Mouse (Mus musculus) frontal cortex, postnatal 14 days (tissue): Measurements from ENCODE around the gene Ric1.

ENCODE experiments used
- DNase-seq, 2 experiments: peaks; one replicate each; pipeline ENCODE4 v3.0.0; 2022; ENCODE audit warnings: low spot score in 2 of 2

Ric1 gene

DNA sequence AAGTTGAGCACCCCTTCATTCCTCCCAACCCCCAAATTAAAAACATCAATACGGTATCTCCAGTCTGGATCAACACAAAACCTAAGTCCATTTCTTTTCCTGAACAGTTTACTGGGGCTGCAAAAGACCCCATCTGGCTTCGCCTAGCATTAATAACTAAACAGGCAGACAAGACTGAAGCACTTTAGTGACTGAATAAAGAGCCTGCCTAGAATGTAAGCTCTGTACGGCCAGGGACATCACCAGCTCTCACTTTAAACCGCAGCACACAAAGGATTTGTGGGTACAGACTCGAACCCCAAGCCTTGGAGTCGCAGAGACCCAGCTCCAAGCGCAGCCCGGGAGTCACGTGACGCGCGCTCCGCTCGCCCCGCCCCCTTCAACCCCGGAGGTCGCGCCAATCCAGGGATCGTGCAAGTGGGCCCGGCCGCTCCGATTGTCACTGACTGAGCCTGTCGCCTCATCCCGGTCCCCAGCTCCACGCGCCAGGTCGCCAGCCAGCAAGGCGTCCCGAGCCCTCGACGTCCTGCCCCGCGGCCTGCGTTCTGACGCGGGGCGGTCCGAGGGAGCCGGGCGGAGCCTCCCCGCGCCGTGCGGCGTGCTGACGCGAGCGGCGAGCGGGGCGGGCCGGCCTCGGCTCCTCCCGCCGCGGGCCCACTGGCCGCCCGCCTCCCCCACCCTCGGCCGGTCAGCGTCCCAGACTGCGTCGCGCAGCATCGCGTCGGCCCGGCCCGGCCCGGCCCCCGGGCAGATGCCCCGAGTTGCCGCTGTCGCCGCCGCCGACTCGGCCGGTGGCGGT is at the start of gene Ric1:
Gene Ric1 (plus strand): TSS at position 646 of the 799 bp plus-strand sequence.
- DNase-seq, result peak; percentile 80 to 81

DNA sequence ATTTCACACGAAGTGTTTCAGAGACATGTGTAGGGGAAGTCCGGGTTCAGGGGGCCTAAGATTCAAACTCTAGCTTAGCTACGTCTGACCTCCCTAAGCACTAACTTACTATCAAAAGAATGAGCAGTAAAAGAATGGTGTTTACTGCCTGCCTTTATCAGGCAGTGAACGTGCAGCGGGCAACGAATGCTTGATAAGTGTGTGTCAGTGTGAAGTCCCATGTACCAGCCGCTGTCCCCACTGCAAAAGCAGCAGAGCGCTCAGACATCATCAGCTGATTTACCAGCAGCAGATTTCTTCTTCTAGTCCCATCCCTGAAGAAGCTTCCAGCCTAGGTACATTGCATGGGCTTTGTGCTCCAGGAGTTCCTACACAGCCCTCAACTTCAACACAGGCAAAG is 49.7 kb upstream of the Ric1 start:
- DNase-seq, result no peak

DNA sequence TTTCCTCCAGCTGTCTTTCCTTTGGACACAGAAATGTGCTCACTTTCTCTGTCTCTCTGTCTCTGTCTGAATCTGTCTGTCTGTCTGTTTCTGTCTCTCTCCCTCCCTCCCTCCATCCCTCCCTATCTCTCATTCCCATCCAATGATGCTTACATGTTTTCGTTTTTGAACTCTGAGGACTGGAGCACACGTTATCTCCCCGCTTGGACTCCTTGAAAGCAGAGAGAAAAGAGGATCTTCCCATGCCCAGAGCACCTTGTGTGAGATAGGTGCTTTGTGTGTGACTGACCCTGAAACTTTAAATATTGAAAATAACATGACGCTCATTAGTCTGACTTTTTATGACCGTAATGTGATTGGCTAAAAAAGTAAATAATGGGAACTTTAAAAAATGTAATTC is 49.1 kb upstream of the Ric1 start:
- no peak for DNase-seq

DNA sequence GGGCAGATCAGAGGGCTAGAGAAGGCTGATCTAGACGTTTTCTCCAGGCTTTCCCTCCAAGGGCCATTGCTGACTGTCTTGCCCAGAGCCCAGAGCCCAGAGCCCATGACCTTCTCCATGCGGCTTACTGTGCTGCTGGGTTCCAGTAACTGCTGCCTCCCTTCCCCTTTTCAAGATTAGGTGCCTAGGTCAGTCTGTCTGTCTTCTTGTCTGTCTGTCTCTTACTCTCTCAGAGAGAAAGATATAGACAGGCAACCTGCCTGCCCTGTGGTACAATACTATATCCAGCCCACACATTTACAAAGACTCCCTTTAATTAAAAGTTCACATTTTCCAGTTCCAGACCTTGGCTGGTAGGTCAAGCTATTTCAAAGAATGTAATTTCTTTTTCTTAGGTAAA is 47.3 kb upstream of the Ric1 start:
- no peak for DNase-seq

DNA sequence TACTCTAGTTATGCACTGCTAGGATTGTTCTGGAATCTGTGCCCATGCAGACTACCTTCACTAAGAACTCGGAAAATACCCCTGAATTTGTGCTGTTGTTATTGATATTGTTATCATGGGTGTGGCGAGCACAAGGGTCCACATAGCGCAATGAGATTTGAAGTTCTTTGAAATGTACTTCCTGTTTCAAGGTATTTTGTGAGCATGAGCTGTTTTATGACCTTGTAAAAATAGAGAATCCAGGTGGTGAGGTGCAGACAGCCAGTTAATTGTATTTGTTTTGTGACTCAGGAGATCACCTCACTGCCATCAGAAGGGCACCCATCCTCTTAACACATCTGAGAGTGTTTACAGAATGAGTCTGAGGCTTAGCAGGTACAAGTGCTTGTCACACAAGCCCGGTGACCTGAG is 46.9 kb upstream of the Ric1 start:
- no peak for DNase-seq

DNA sequence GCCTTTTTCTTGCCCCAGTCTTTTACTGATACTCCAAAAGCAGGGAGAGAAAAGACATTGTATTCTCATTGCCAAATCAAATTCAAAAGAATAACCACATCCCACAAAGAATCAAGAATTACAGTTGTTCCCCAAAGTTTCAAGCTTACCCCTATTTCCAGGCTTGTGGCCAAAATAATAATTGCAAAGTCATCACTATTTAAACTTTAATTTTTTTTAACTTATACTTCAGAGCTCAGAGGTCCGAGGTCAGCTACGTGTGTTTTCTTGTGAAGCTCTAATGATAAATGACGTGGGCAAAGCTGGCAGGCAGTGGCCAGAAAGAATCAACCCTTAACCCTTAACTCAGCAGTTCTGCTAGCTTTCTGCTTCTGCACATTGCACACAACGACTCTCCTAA is 43.5 kb upstream of the Ric1 start:
- no peak for DNase-seq

DNA sequence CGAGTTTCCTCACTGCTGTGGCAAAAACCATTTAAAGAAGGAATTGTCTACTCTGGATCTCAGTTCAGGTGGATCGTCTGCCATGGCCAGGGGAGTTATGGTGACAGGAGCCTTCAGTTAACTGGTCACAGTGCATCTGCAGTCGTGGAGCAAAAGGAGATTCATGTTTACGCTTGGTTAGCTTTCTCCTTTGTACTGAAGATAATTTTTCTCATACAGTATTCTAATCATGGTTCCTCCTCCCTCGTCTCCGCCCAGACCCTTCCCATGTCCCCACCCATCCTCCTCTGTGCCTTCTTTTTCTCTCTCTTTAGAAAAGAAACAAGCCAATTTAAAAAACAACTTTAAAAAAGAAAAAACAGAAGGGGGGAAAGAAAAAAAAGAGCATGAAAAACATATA is 40.5 kb upstream of the Ric1 start:
- DNase-seq, result no peak

DNA sequence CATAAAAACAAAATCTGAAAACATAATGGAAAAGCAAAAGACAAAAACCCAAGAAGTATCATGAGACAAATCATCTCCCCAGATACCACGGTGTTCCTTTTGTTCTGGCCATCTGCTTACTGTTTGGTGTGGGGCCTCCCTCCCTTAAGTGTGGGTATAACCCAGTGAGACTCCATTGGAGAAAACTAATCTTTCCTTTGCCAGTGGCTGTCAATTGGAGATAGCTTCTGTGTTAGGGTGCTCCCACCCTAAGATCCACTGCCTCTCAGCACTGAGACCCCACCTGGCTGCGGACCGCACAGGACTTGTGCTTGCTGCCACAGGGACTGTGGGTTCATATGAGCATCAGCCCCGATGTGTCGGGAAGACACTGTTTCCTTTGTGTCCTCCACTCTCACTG is 39.9 kb upstream of the Ric1 start:
- DNase-seq, result no peak

DNA sequence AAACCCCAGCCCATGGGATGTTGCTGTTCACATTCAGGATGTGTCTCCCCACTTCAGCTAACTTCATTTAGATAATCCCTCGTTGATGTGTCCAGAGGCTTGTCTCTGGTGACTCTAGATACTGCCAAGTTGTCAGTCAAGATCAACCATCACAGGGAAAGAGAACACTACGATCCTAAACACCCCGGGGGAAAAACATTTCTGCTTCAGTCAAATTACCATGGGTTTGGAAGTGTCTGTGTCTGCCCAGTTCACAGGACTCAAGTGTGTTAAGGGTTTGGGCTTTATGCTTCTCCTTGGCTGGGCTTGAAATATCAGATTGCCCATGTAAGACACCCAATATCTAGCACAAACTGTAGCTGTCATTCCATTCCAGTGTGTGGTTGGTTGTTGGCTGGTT is 39.4 kb upstream of the Ric1 start:
- no peak for DNase-seq

DNA sequence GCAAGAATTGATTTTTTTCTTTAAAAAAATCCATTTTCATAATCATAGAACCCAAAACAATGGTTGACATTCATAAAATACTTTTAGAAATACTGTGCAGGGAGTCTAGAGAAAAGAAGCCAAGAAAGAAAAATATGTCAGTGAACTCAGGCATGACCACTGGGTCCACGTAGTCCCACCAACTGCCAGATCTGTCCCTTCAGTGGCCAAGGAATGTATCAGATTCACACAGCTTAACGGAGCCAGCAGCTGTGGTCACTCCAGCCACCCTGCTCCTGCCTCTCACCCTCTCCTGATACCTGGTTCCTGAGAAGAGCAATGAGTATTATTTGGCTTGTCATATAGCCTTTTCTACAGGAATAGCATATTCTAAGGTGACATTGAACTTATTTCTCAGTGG is 38.7 kb upstream of the Ric1 start:
- DNase-seq, result no peak

DNA sequence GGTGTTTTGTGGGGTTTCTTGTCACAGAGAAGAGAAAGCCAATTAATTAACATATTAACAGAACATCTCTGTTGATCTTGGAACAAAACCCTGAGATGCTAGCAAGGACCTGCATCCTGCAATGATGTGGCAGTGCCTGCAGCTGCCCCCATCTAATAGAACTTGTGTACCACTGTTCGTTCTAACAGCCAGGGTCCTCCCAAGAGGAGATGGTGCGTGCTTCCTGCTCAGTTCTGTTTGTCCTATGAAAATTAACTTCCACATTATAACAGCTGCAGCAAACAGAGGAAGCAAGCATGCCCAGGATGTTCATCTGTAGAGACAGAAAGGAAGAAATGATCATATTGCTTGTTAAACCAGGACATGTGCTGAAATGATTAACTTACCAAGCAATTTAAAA is 37.5 kb upstream of the Ric1 start:
- no peak for DNase-seq

DNA sequence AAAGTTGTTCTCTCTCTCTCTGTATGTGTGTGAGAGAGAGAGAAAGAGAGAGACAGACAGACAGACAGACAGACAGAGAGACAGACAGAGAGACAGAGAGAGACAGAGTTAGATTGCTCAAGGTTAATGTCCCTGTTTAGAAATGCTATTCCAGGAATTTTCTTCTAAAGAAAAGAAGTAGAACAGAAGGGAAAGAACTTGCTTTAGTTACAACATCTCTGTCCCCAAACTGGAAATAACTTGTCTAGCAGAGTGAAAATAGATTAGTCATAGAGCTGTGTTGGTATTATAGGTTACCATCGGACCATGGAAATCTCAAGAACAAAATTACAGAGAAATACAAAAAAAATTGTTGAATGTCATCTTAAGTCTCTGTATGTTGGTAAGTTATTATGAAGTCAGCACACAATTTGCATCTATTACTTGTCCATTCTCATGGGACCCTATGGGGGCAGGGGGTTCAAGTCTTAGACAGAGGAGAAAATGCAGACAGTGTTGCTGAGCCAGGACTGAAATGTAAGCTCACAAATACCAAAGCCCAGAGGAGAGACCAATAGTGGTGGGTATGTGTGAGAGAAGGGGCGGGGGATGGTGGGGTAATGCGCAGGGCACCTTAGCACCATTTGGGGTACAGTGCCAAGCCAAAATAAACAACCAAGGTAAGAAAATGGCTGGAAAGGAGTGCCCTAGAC is 36.7 kb upstream of the Ric1 start:
- no peak for DNase-seq

DNA sequence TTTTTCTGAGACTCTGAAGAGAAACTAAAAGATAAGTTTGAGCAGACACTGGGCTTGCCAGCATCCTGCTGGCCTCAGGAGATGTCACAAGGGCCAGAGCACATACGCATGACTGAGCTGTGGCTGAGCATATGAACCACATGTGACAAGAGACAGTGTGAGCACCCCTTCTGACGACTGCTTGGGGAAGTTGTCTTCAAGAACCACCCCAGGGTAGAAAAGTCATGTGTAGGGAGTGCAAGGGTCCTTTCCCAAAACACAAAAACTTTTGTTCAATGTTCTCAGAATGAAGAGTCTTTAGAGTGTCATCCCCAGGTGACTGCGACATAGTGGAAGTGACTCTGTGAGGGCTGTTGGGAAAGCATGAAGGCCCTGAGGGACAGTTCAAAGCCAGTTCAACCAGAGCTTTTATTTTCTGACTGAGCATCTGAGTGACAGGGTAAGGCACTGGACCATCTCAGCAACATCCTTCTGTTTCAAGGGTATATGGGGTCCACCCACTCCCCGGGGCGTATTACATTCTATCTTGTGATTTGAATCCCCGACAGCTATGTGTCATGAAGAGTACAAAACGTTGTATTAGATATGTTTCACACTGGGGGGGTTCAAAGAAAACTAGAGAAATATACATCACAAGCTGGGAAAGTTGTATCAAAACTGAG is 35.4 kb upstream of the Ric1 start:
- no peak for DNase-seq

DNA sequence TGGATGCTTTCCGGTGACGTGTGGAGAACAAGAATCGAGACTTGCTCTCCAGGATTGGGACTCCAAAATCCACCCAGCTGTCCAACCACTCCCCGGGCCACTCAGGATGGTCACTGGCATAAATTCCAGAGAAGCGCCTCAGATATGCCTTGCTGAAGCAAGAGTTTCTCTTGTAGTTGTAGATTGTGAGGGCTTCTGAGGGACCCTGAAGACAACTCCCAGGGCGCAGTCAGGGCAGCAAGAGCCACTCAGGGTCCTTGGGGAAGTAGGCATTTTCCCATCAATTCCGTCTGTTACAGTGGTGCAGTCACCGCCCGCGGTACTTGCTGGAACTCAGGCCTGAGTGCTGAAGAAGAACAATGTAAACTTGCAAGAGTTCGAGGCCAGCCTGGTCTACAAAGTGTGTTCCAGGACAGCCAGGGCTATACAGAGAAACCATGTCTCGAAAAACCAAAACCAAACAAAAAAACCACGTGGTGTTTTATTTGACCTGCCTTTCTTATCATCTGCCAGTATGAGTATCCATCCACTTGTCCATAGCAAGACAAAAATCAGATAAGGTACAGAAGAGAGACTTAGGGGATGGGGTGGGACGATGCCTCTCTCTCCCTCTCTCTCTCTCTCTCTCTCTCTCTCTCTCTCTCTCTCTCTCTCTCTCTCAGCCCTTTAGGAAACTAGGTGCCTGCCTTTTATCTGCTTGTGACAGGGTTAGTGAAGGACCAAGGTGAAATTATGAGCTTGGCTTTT is 34.6 kb upstream of the Ric1 start:
- no peak for DNase-seq

DNA sequence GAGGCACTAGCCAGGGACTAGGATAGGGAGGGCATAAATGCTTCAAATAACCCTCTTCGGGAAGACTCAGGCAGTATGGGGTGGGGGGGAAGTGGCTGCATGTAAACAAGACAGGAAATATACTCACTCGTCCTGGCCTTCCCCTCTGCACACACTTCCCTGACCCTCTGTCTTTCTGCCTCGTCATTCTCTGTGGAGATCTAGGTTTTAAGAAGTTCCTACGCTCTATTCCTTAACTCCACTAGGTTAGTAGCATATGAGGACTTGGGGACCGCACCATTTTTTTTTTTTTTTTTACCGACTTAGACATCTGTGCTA is 34.0 kb upstream of the Ric1 start:
- DNase-seq, result no peak

DNA sequence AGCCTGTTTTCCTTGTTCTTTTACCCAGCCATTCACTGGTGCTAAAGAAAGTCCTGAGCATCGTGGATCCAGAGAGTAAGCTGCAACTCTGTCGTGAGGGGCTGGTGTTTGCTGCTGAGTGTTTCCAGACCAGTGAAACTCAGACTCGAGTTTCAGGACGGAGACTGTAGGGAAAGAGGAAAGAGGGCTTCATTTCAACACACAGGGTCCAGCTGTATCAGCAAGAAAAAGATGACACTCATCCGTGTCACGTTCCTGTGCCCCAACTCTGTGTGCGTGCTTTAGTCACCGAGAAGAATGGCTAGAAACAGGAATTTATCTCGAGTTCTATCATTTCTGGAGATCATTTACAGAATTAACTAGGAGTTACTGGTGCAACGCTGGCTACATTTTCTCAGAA is 33.7 kb upstream of the Ric1 start:
- DNase-seq, result no peak

DNA sequence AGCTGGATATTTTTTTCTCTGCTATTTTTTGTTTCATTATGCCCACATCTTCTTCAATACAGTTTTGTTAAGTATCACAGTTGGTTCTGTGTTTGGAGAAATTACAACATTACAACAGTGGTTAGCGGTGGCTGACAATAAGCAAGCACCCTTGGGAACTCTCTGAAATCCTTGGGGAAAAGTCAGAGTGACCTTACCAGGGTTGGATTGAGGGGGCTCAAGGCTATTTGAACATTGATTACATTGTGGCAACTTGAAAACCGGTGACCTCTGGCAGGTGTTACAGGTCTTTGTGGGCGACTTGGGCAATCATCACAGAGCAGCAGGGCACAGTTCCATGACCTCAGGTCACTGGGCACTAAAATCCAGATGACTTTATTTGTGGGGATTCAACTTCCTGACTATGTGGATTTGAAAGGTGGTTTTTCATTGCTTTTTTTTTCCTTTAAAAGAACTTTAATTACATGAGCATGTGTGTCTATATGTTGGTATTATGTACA is 32.2 kb upstream of the Ric1 start:
- no peak for DNase-seq

DNA sequence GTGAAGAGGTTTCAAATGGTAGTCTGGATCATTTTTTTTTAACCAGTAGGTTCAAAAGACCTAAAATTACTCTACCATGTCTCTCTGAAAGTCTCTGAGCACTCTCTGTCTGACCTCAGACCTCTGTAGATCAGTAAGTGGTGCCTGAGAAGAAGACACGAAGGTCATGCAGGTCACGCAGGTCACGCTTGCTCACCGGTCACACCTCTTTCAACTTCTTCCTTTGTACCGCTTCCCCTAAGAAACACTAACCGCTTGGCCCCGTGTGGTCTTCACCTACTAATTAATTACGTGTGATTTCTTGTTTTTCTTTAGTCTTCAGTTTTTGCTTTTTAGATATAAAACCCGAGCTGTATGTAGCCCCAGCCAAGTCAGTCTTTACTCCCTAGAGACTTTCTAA is 30.6 kb upstream of the Ric1 start:
- no peak for DNase-seq

DNA sequence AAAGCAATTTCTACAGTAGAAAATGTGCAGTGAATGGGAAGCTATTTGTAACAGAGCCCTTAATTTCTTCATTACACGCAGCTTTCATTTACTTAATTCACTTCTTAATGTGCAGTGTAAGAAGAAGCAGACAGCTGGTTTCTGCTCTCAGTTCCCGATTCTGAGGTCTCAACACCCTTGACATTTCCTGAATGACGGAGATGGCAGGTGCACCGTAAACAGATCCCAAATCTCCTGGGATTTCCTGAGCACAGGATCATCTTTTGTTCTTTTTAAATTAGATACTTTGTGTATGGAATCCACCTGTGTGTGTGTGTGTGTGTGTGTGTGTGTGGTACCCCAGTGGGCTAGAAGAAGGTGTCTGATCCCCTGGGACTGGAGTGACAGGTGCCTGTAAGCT is 27.6 kb upstream of the Ric1 start:
- no peak for DNase-seq

DNA sequence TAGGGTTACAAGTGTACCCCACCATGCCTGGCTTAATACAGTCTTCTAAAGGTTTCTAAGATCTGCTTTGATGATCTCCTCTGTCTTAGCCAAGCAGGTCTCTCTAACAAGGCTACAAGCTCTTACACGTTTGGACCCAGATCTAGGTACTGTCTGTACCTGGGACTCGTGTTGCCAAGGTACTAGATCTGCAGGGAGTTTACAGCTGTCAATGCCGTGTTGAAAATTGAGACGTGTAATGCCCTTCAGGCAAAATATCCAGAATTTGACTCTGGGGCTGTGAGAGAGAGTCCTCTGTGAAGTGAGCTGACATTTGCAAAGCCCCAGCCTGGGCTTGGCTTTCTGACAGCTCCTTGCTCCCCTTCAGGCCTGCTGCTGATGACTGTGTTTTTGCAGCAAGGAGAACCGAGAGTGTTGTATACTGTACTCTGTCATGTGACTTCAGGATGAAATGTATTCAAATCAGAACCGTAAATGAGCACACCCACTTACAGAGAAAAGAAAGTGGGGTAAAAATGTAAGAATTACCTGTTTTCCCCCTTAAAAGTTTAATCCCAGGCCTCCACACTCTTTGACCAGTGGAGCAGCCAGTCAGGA is 26.0 kb upstream of the Ric1 start:
- no peak for DNase-seq

DNA sequence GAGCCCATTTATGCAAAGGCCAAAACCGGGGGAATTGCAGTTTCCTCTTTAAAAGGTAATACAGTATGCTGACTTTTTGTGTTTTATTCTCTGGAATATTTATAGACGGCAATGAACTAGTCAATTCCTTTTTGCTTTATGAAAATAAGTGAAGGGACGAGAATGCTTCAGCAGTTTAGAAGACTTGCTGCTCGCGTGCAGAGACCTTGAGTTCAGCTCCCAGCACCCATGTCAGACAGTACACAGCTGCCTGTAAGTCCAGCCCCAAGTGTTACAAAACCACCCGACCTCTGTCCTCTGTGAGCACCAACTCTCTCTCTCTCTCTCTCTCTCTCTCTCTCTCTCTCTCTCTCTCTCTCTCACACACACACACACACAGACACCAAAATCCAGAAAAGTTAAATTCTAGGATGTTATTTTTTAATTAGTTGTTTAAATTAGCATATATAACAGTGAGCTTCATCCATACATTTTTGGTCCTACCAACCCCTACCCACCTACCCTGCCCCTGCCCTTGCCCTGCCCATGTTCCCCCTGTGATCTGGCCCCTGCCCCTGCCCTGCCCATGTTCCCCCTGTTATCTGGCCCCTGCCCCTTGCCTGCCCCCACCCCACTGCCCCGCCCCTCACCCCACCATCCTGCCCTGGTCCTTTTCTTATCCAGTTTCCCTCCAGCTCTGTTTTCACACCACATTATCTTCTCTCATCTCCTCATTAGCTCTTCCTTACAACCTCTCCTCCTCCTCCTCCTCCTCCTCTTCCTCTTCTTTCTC is 25.1 kb upstream of the Ric1 start:
- no peak for DNase-seq
